Comparison of ENCODE assay signal across 9 mouse cellular contexts in the genomic region with DNA sequence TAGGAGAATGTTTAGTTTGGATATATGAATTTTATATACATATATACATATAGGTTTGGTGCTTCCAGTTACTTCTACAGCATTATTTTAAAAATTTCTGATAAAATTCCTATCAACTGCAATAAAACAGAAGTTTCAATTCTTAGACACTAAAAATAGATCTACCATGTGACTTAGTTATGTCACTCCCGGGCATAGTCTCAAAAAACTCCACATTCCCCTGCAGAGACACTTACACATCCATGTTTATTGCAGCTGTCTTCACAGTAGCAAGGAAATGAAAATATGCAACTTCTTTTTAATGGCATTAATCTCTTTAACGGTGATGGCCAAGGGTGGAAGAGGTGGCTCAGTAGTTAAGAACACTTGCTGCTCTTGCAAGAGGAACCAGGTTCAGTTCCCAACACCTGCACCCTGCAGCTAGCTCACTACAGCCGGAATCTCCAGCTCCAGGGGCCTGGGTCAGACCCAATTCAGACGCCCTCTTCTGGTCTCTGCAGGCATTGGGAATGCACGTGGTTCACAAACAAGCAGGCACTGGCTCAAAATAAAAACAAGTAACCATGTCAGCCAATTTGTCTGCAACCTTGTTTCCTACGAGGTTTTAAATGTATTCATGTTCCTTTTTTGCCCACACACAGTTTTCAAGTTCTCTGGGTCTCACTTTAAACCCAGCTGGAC.
A peak's percentile ranks its signal among the peaks of the same experiment; 100 is the strongest.
DNase-seq lines count a peak whose midpoint lies in the region; ATAC-seq and TF ChIP-seq lines count a peak whose summit lies in the region.
"Had no signal": no experiment of that assay in that cellular context is flagged by ENCODE, and none has a peak within 500 bp of the region (broad histone marks: within the 10 kb centered on the region; RNA-seq: fewer than 3 reads in every experiment).

No protein-coding gene starts in this region.

- no peaks in the 10 kb centered on the region for H3K4me1 ChIP-seq in kidney, adult 2 months (ENCODE audit: control insufficient read depth, insufficient read depth, low read length)
- H3K4me1 ChIP-seq in kidney, embryonic 14.5 days (ENCODE audit: control insufficient read depth, insufficient read depth, low read length): no peaks in the 10 kb centered on the region
- no peaks in the 10 kb centered on the region for H3K4me1 ChIP-seq in cortical plate, adult 2 months (ENCODE audit: control insufficient read depth, insufficient read depth, low read length)
- no peaks in the 10 kb centered on the region for H3K4me1 ChIP-seq in forebrain, embryonic 15.5 days

- no peak overlapping the region for H3K4me3 ChIP-seq in kidney, adult 2 months (ENCODE audit: insufficient read depth, low read depth, low read length)
- no peak overlapping the region for H3K4me3 ChIP-seq in kidney, embryonic 14.5 days (ENCODE audit: low read length)
- H3K4me3 ChIP-seq in cortical plate, adult 2 months (ENCODE audit: insufficient read depth, low read length): no peak overlapping the region
- no peak overlapping the region for H3K4me3 ChIP-seq in forebrain, embryonic 15.5 days

- no peak overlapping the region for H3K9ac ChIP-seq in kidney, embryonic 14.5 days (ENCODE audit: low read depth, low read length)
- no peak overlapping the region for H3K9ac ChIP-seq in forebrain, embryonic 15.5 days (replicated peaks)

- no peak overlapping the region for H3K4me2 ChIP-seq in kidney, embryonic 14.5 days (replicated peaks; ENCODE audit: low read depth, low read length)
- no peak overlapping the region for H3K4me2 ChIP-seq in forebrain, embryonic 15.5 days (replicated peaks)

- peak; percentile 42 for TF ChIP-seq CTCF in kidney, adult 2 months (conservative IDR thresholded peaks at IDR 0.05; ENCODE audit: insufficient read depth, insufficient read length, low read depth, low read length)
- TF ChIP-seq CTCF in cortical plate, adult 2 months (IDR thresholded peaks at IDR 0.05; ENCODE audit: extremely low read depth, insufficient read depth, low read length): peak; percentile 39; the same call in 1 of the 2 replicates

- no peaks in the 10 kb centered on the region for H3K9me3 ChIP-seq in kidney, embryonic 14.5 days (ENCODE audit: control insufficient read depth, low read length)
- H3K9me3 ChIP-seq in forebrain, embryonic 15.5 days: no peaks in the 10 kb centered on the region

- peak; percentile 4 for DNase-seq in CD4-positive, CD25-positive, alpha-beta regulatory T cell, adult 2 months (ENCODE audit: low read depth, low spot score)
- DNase-seq in kidney, adult 2 months: peak; percentile 13
- peak; percentile 42 for DNase-seq in lung, postnatal 10 days
- DNase-seq in Muller cell, postnatal 12 days (ENCODE audit: inconsistent ontology term): no peak

- H3K36me3 ChIP-seq in kidney, adult 2 months (ENCODE audit: control insufficient read depth, insufficient read depth, low read length): no peaks in the 10 kb centered on the region
- no peaks in the 10 kb centered on the region for H3K36me3 ChIP-seq in kidney, embryonic 14.5 days (ENCODE audit: control insufficient read depth, insufficient read depth, low read length)
- no peaks in the 10 kb centered on the region for H3K36me3 ChIP-seq in forebrain, embryonic 15.5 days

- no peak for ATAC-seq in CD4-positive, CD25-positive, alpha-beta regulatory T cell, adult 4 months
- ATAC-seq in kidney, embryonic 14.5 days (ENCODE audit: low FRiP score, low TSS enrichment): no peak
- no peak for ATAC-seq in forebrain, embryonic 15.5 days (replicated peaks)
- ATAC-seq: midbrain, embryonic 16.5 days had no signal

- no peak for TF ChIP-seq POLR2A in kidney, adult 2 months (IDR thresholded peaks at IDR 0.05; ENCODE audit: low read depth, low read length)
- no peak for TF ChIP-seq POLR2A in cortical plate, adult 2 months (IDR thresholded peaks at IDR 0.05; ENCODE audit: extremely low read depth, insufficient read depth, low read length)

- no peaks in the 10 kb centered on the region for H3K27me3 ChIP-seq in kidney, adult 2 months (replicated peaks; ENCODE audit: control insufficient read depth, insufficient read depth, low read length)
- H3K27me3 ChIP-seq in kidney, embryonic 14.5 days (ENCODE audit: control insufficient read depth, insufficient read depth, low read length): no peaks in the 10 kb centered on the region
- no peaks in the 10 kb centered on the region for H3K27me3 ChIP-seq in forebrain, embryonic 15.5 days

- no peak overlapping the region for H3K27ac ChIP-seq in kidney, adult 2 months (ENCODE audit: insufficient read depth, low read depth, low read length)
- no peak overlapping the region for H3K27ac ChIP-seq in kidney, embryonic 14.5 days (ENCODE audit: low read depth, low read length)
- H3K27ac ChIP-seq in cortical plate, adult 2 months (ENCODE audit: insufficient read depth, low read length): no peak overlapping the region
- H3K27ac ChIP-seq in forebrain, embryonic 15.5 days (replicated peaks): no peak overlapping the region

- 24% methylated on average over 6 of the region's 6 CpGs for WGBS in kidney, adult 2 months
- WGBS in kidney, embryonic 14.5 days: 25% methylated on average over 6 of the region's 6 CpGs
- WGBS in forebrain, embryonic 15.5 days: 21% methylated on average over 6 of the region's 6 CpGs
